Mouse (Mus musculus): ENCODE data around the gene Stxbp6.

- TF ChIP-seq CTCF (IDR thresholded peaks at IDR 0.05; ENCODE audit: control insufficient read depth, insufficient read depth, insufficient read length) (no peak), MYOD1 (IDR thresholded peaks at IDR 0.05; ENCODE audit: control insufficient read depth, insufficient read length, low read depth) (no peak), USF1 (IDR thresholded peaks at IDR 0.05; ENCODE audit: low read depth) (no peak), CEBPB (IDR thresholded peaks at IDR 0.05; ENCODE audit: low read depth) (no peak), MAX (IDR thresholded peaks at IDR 0.05) (no peak)
Measured at GRCm38 (mm10) chr12:44957474-44957873, 117.0 kb downstream of the Stxbp6 start.
